Mouse (Mus musculus) thymus, postnatal 0 days (tissue): Measurements from ENCODE around the gene Gm20509. TPM values are rescaled to one million over a fixed set of nuclear protein-coding genes. Genes with fewer than 3 reads are reported as not detected.
"Not testable (repeated sequence)": the region's sequence is repeated elsewhere in the genome, so short reads cannot be mapped to it uniquely, and the experiment has no call there.

Source experiments
- DNase-seq: peaks from one replicate; pipeline ENCODE4 v3.0.0-alpha.2; 2015; ENCODE audit warnings: low spot score
- polyA plus RNA-seq: library from polyadenylated mRNA; unstranded; fragments of >200 nt; fragmentation: Nextera tagmentation; extraction: Ambion mirVana; gene quantifications from 2 replicates; pipeline ENCODE4 v1.2.1, GENCODE M21; 2015

Gm20509 gene
- polyA plus RNA-seq: not detected in 2 replicates

DNA sequence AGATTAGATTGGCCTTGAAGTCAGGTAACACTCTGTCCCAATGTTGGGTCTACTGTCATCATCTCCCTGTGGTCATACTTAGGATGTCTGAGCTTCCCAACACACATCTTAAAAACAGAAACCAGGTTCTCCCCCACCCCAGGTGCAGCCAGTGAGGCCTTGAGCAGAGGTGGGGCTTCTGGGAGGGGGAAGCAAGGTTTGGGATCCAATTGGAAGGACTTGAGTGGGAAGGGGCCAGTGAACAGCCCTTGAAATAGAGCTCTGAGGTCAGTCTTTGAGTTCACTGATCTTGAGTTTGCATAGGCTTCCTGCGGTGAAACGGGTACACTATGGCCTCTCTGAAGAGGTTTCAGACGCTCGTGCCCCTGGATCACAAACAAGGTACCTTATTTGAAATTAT is at the start of gene Gm20509:
Gene Gm20509, plus strand, starts transcription at position 290 of the 400 bp plus-strand sequence.
- DNase-seq: no peak

DNA sequence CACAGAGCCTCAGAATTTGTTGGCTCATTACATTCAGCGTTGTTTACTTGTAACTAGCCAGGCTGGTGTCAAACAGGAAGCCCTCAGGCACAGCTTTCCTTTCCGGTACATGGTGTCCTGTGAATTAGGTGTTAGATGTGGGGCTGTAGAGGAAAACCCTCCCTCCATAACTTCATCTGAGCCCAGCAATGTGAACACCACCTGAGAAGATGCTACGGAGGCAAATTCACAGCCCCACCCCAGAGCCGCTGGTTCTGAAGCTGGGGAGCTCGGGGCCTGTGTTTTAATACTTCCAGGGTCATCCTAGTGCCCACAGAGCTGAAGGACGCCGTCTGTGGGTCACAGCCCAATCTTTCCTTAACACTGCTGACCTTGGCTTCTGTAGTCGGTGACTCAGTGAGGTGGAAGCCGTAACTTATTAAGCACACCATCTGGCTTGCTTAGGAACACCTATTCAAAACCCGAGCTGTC is 46.8 kb upstream of the Gm20509 start:
- DNase-seq: no peak

DNA sequence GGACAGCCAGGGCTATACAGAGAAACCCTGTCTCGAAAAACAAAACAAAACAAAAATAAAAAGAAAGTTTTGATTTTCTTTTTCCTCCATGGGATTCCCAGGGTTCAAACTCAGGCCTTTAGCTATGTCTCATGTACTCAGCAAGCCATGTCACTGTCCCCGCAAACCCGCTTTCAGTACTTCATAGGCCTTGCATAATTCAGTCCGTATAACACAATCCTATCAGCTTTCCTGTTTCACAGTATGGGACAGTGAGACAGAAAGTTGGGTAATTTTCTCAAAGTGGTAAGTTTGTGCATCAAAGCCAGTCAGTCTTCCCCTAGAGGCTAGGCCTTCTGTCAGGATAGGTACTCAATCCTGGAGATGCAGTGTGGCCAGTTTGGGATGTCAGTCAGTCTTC is 43.0 kb upstream of the Gm20509 start:
- no peak for DNase-seq

DNA sequence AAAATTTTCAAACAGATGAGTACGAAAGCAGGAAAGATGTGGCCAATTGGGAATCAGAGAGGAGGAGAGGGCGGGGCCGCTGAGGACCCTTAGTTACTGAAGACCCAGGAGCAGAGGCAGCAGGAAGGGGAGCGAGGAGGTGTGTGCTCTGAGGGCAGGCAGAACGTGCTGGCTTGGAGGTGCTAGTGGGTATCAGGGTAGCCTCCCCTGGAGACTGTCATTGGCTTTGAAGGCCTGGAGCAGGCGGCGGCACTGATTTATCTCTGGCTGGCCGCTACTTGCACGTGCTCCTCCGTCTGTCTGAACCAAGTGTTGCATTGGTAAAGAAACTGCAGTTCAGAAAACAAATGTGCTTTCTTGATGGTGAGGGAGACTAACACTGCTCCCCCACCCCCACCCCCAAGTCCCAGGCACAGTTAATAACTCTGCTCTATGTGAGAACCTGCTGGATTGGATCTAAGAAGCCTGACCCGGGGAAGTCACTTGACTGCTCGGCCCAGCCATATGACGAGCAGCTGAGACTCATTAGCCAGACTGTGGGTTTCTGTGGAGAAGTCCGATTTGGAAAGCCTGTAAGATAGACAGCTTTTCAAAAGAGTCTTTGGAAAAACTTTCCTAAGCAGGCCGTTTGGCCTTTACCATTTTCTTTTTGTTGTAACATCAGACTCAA is 38.5 kb upstream of the Gm20509 start:
- no peak for DNase-seq

DNA sequence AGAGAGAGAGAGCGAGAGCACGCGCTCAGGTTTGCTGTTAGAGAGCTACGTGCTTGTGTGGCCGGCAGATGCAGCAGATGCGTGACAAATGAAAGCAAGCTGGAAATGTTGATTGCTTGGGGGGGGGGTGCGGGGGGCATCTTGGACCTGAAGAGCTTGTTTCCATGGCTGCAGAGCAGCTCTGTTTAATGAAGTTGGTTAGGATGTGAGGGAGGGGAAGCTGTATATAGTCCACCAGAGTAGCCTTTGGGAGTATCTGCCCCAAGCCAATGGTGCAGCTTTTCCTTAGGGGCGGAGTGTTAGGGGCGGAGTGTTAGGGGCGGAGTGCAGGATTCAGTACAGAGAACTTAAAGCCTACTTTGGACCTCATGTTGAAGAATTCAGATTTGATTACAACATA is 35.2 kb upstream of the Gm20509 start:
- DNase-seq: no peak

DNA sequence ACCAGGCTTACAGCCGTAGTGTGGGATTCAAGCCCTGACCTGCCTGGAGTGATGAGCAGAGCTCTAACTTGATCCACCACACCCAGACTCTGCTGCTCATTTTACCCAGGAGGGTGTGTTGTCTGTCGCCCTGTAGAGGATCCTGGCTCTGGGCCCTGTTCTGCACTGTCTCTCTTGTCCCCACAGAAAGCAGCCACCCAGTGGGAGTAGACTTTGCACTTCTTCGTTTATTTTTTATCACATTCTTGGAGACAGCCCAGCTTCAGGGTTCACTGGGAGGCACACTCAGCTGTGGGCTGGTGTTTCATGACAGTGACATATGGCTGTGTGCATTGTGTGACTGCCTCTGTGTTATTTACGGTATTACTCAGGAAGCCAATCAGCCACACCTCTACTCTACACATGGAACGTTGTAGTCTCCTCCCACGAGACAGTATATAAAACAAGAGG is 34.0 kb upstream of the Gm20509 start:
- DNase-seq: no peak

DNA sequence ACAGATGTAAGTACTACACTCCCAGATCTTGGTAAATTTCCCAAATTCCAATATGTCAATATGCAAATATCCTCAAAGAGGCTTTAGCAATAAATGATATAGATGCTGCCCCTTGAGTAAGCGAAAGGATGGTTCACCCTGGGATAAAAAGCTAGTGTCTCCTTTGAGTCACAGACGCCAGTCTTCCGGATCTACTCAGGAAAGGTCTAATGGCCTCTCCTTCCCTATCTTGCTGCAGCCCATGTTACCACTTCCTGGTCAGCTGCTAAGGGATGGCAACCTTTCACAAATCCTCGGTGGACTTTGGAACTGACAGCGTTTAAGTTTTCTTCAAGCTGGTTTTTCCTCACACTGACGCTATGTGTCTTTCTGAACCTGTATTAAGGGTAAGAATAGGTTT is 33.6 kb upstream of the Gm20509 start:
- DNase-seq: no peak

DNA sequence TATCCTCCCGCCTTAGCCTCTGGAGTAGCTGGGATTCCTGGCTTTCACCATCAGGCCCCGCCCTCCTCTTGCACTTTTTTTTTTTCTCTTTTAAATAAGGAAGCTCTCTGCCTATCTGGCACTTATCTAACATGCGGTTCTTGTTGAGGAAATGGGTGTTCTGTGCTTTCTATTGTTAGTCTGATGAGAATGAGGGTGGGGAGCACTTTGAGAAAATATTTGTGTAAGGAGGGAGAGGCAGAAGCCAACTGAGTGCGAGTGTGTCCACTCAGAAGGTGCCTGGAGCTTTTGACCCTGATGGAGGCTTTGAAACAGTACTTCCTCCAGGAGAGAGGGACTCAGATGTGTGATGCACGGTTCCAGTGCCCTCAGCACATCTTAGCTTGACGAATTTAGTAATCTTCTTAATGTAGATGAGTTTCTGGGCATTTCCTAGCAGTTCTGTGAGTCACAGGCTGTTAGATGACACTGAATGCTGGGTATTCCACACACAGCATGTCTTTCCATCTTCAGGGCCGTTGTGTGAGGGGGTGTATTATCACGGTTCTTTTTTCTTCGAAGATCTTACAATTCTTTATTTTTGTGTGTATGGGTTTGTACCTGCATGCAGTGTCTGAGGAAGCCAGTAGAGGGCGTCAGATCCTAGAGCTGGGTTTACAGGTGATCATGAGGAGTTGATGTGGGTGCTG is 31.2 kb upstream of the Gm20509 start:
- no peak for DNase-seq

DNA sequence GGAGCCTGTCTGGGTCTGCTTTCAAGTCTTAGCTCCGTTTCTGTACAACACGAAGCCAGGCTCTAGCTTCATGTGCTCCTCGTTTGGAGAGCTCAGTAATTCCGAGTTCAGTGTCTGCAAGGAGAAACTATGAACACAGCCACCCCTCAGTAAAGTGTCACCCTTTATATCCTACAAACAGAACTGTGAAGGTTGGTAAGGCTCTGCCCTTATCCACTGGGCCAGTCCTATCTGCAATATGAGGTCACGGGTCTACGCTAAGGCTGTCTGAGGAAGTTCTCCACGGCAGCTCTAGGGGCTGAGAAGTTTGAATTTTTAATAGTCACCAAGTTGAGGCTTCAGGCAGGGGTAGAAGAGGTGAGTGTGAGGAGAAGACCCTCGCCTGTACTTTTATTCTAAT is 29.8 kb upstream of the Gm20509 start:
- peak; percentile 32 for DNase-seq

DNA sequence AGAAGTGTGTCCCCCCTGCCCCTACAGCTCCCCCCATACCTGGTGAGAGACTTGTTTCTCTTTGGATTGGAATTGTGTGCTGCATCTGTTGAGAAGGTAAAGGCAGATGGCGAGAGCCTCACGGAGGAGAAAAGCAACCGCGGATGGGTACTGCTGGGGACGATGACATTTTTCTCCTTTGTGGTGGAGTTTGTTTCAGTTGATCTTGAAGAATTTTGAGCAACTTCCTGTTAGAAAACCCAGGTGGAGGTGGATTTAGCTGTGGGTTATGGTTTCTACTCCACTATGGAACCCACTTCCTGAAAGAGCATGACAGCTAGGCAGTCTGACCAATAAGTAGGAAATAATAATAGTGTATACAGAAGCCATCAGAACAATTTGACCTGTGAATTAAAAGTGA is 29.1 kb upstream of the Gm20509 start:
- DNase-seq: peak; percentile 78

DNA sequence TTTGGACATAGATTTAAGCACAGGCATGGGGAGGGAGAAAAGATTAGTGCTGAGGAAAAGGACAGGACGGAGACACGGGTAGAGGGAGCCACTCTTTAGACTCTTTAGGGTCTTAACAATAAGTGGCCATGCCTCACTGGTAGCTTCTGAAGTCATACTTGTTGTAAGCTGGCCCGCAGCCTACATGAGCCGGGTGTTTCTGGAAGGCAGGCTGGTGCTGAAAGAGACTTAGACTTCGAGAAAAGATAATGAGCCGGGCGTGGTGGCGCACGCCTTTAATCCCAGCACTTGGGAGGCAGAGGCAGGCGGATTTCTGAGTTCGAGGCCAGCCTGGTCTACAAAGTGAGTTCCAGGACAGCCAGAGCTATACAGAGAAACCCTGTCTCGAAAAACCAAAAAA is 22.9 kb upstream of the Gm20509 start:
- not testable (repeated sequence) for DNase-seq

DNA sequence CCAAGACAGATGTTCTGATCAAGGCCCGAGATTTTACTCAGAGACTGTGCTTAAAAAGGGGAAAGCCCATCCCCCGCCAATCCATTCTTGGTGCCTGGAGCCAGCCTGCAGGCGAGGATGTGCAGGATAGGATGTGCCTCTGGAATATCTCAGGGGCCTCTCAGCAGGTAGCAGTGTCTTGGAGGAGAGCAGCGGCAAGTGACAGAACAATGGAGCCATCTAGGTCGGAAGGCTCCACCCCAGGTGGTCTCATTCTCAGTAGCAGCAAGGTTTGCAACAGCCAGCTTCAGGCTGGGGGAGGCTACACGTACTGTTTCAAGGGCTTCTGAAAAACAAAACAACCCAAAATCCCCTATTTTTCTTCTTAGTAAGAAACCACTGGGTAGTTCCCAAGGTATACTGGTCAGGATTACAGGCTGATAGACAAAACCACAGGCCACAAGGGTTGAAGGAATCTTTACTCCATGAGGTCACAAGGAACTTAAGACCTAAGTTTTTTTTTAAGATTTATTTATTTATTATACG is 22.4 kb upstream of the Gm20509 start:
- peak; percentile 58 for DNase-seq

DNA sequence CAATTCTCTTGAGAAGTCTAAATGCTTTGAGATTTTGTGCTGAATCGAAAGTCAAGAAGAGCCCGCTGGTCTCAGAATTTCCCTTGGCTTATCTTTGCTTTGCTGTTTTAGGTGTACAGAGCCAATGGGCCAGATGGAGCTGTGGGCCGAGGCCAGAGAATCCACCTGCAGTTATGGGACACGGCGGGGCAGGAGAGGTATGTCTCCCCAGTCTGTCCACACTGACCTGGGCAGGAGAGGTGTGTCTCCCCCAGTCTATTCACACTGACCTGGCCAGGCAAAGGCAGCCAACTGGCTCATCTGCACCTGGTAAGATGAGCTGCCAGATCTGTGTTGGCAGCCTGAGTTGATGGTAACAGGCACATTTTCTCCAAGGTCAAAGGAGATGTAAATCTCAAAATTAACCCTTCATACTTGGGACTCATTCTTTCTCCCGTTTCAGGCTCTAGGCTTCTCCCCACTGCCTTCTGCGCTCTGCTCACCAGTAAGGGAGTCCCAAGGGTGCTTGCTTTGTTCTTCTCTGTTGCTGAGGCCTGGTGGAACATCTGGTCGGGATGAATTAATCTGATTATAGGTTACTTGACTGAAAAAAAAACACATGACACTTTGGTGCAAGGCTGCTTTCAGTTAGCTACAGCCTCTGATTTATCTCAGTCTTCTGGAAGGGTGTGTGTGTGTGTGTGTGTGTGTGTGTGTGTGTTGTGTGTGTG is 19.8 kb upstream of the Gm20509 start:
- DNase-seq: no peak

DNA sequence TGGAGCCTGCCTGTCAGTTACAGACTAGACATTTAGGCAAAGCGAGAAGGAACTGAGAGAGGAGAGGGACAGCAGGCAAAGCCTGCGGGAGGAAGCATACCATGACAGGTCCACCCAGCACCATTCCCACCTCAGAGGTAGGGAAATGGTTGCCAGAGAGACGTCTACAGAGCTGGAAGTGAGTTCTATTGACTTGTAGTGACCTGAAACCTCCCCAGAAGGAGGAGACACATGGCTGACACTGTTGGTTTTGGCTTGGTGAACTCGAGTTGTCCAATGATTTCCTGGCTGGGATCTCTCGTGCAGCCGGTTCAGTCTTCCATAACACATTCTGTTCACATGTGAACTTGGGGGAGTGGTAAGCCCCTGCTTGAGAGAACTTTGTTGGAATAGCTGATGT is 18.3 kb upstream of the Gm20509 start:
- no peak for DNase-seq

DNA sequence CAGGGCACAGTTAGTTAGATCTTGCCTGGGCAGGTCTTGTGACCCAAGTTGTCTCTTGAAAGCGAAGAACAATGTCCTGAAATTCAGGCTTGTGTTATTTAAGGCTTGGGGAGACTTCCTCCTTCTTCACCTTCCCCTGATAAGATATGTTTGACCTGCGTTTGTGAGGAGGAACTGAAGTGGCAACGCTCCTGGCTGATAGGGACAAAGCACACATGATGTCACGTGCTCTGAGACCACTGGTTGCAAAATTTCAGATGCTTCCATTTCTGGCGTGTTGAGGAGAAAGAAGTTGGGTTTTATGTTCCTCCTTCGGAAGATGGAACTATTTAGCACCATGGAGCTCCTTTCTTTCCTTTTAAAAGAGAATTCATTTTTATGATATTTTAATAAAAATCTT is 16.4 kb upstream of the Gm20509 start:
- no peak for DNase-seq

DNA sequence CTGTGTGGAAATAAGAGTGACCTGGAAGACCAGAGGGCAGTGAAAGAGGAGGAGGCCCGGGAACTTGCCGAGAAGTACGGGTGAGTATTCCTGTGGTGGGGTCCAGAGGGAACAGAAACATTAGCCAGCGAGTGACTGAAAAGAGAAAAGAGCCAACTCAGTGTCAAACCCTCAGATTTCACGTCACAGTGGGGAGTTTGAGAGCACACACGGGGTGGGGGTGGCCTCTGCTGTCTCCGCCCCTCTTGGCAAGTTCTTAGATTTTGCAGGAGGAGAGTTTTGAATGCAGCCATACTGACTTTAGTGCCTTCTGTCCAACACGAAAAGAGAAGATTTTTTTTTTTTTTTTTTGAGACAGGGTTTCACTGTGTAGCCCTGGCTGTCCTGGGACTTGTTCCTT is 15.1 kb upstream of the Gm20509 start:
- DNase-seq: peak; percentile 64

DNA sequence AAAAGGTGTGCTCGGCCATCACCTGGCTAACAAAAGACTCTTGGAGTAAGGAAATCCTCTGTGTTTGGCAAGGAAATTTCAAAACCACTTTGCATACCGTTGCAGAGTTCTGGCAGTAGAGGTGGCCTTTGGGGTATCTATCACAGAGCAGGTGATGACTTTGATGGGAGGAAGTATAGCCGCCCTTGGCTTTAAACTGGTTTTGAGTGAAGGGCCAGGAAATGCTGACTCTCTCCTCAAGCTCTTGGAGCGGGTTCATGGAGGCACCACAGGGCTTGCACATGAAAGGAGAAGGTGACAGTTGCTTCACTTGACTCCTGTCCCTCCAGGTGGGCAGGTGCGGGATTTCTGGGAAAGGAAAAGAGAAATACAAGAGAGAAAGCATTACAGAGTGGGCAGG is 14.7 kb upstream of the Gm20509 start:
- DNase-seq: peak; percentile 56

DNA sequence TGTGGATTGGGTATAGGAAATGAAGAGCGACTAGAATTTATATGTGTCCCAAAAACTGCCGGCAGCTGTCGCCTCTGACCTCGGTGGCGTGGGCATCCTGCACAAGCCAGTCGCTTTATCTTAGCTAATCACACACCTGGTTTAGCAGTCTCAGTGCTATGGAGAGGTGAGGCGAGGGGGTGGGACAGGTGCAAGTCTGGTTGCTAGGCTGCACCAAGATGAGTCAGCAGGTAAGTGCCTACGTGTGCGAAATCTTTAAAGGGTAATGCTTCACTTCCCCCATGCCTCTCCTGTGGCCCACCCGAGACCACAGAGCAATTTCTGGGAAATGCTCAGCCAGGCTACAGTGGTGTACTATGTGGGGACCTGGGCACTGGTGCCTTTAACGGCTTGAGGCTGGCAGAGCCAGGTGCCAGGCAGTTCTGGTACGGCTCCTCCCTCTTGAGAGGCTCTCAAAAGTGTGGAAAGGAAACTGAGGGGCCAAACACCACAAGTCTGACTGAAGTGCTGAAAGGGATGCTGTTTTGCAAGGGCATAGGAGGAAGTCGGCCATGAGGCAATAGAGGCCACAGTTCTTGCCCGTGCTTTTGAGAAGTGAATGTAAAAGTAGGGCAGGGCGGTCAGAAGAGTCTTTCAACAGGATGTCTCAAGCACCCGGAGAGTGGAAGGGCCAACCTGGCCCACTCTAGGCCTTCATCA is 12.9 kb upstream of the Gm20509 start:
- peak; percentile 85 for DNase-seq

DNA sequence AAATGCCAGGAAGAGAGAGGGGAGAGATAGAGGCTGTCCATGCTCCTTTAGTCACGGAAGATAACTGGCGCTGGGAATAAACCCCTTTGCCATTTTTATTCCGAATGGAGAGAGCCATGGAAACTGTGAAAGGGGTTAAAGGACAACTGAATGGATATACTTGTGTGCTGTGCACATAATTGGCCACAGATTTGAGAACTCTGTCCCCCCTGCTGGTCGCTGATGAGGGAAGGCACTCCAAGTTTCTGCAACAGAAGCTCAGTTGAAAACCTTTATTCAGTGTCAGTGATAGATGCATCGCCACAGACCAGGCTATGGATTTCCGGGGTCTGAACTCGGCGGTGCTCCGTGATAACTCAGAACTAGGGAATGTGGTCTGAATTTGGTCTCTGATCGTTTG is 12.1 kb upstream of the Gm20509 start:
- no peak for DNase-seq

DNA sequence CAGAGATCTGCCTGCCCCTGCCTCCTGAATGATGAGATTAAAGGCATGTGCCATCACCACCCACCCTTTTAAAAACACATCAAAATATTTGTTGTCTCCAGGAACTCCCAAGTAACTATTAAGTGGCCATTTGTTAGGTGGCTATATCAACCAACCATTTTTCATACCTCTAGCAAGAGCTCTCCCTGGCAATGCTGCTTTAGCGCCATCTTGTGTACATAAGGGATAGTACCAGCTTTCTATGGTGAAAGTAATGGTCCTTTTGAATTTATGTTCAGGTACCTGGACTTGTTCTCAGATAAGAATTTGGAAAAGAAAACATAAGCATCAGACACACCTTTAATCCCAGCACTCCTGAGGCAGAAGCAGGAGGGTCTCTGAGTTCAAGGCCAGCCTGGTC is 10.5 kb upstream of the Gm20509 start:
- DNase-seq: peak; percentile 74

DNA sequence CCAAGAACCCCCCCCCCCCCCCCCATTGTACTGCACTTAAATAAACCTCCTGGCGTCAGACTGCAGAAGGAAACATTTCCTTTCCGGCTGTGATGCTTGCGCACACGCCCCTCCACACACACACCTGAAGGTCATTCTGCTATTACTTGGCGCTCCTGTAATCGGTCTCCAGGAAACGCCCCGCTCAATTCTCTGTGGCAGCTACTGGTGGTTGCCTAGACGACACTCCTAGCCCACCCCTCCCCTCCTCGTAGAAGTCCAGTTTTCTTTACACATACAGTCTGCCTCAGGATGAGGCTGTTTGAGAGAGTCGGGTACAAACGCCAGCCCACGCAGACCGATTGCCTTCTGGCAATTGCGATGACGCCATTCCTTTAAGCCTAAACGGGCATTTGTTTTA is 7.7 kb upstream of the Gm20509 start:
- no peak for DNase-seq
